Mouse (Mus musculus) brown adipose tissue, adult 24 weeks (tissue): Measurements from ENCODE around the gene Cep104. TPM values are rescaled to one million over a fixed set of nuclear protein-coding genes. Genes with fewer than 3 reads are reported as not detected.

Experiments
- H3K27ac ChIP-seq: fragments of 200-500 bp; replicated peaks from 2 replicates; pipeline ENCODE4 v1.5.1; 2012; ENCODE audit warnings: low read depth, mild to moderate bottlenecking, low read length
- H3K4me1 ChIP-seq: fragments of 200-500 bp; 2 replicates; pipeline ENCODE4 v1.6.1; 2012; ENCODE audit warnings: low read length, mixed read lengths; ENCODE audit not compliant: control insufficient read depth, insufficient read depth, insufficient read length
- H3K4me3 ChIP-seq: fragments of 200-500 bp; 2 replicates; pipeline ENCODE4 v1.5.1; 2012; ENCODE audit warnings: low read depth, mild to moderate bottlenecking, low read length, moderate library complexity; ENCODE audit not compliant: insufficient read depth
- polyA plus RNA-seq: library from polyadenylated mRNA; stranded (reverse); fragments of >200 nt; gene quantifications from 2 replicates; pipeline ENCODE4 v1.2.4, GENCODE M21; 2012; ENCODE audit not compliant: missing spikeins, insufficient read depth, insufficient read length

The Cep104 gene
- polyA plus RNA-seq, 1 experiment, result 12.9 TPM

GRCm38 (mm10) chr4:154053065-154053464 lies 78.1 kb downstream of the Cep104 start:
- H3K4me3 ChIP-seq, result no peak overlapping the region
- no peak overlapping the region for H3K27ac ChIP-seq
- no peaks in the 10 kb centered on the region for H3K4me1 ChIP-seq

- no peaks in the 10 kb centered on the region for H3K4me1 ChIP-seq
- H3K27ac ChIP-seq, result no peak overlapping the region
- H3K4me3 ChIP-seq, result no peak overlapping the region
Observed at GRCm38 (mm10) chr4:154055482-154055881, 80.5 kb downstream of the Cep104 start.

GRCm38 (mm10) chr4:154056046-154056445 lies 81.1 kb downstream of the Cep104 start:
- Histone ChIP-seq H3K4me3 (no peak overlapping the region), H3K4me1 (no peaks in the 10 kb centered on the region), H3K27ac (no peak overlapping the region)

- Histone ChIP-seq H3K27ac (no peak overlapping the region), H3K4me1 (no peaks in the 10 kb centered on the region), H3K4me3 (no peak overlapping the region)
Observed at GRCm38 (mm10) chr4:154056661-154057060, 81.7 kb downstream of the Cep104 start.

GRCm38 (mm10) chr4:154057696-154058095 lies 82.7 kb downstream of the Cep104 start:
- Histone ChIP-seq H3K27ac (no peak overlapping the region), H3K4me3 (no peak overlapping the region), H3K4me1 (no peaks in the 10 kb centered on the region)

Other genes with a start within 250 kb of the Cep104 start
- 17.2 and 22.2 TPM in 2 replicates for gene A430005L14Rik, start 18.0 kb upstream of the Cep104 start, polyA plus RNA-seq
- 0.83 and 1.3 TPM in 2 replicates for gene Dffb, start 68 bp upstream of the Cep104 start, polyA plus RNA-seq
- gene Lrrc47, start 36.5 kb downstream of the Cep104 start, polyA plus RNA-seq, result 20.1 and 24.0 TPM in 2 replicates
- gene Smim1, start 51.0 kb downstream of the Cep104 start, polyA plus RNA-seq, result 12.6 and 14.5 TPM in 2 replicates
- gene Ccdc27, start 67.5 kb downstream of the Cep104 start, polyA plus RNA-seq, result not detected in 2 replicates
- not detected in 2 replicates for gene Trp73, start 165.0 kb downstream of the Cep104 start, polyA plus RNA-seq
- gene Wrap73, start 167.2 kb downstream of the Cep104 start, polyA plus RNA-seq, result 6.3 and 8.2 TPM in 2 replicates
- 105 and 132 TPM in 2 replicates for gene Tprgl, start 185.5 kb downstream of the Cep104 start, polyA plus RNA-seq
- 0.21 and 0.28 TPM in 2 replicates for gene Megf6, start 195.5 kb downstream of the Cep104 start, polyA plus RNA-seq